Mouse (Mus musculus): Measurements from ENCODE around the gene Ddx19b. TPM values are rescaled to one million over a fixed set of nuclear protein-coding genes. Genes with fewer than 3 reads are reported as not detected.
A peak's percentile ranks its signal among the peaks of the same experiment; 100 is the strongest.
"Not testable (repeated sequence)": the region's sequence is repeated elsewhere in the genome, so short reads cannot be mapped to it uniquely, and the experiment has no call there.

The Ddx19b gene
- polyA plus RNA-seq, 1 experiment from 2014 or later = 7.4 TPM

GRCm38 (mm10) chr8:111026609-111027008 is 4.9 kb downstream of the Ddx19b start:
- not testable (repeated sequence) for H3K36me3 ChIP-seq (ENCODE audit: control insufficient read depth, insufficient read depth, low read length); ATAC-seq; H3K4me1 ChIP-seq (ENCODE audit: control insufficient read depth, insufficient read depth, low read length); H3K9ac ChIP-seq (ENCODE audit: low read depth, low read length); H3K4me3 ChIP-seq (ENCODE audit: low read length); H3K9me3 ChIP-seq (ENCODE audit: control insufficient read depth, low read length); H3K27ac ChIP-seq (ENCODE audit: low read length); H3K4me2 ChIP-seq (ENCODE audit: low read depth, low read length); H3K27me3 ChIP-seq (replicated peaks; ENCODE audit: control insufficient read depth, insufficient read depth, low read length)
- 92% methylated on average over 1 of the region's 2 CpGs for WGBS

GRCm38 (mm10) chr8:111010230-111010991 is 21.1 kb downstream of the Ddx19b start:
- not testable (repeated sequence) for H3K9ac ChIP-seq (ENCODE audit: low read depth, low read length); H3K27ac ChIP-seq (ENCODE audit: low read length); ATAC-seq; H3K9me3 ChIP-seq (ENCODE audit: control insufficient read depth, low read length); H3K36me3 ChIP-seq (ENCODE audit: control insufficient read depth, insufficient read depth, low read length); H3K4me3 ChIP-seq (ENCODE audit: low read length); H3K27me3 ChIP-seq (replicated peaks; ENCODE audit: control insufficient read depth, insufficient read depth, low read length); H3K4me2 ChIP-seq (ENCODE audit: low read depth, low read length); H3K4me1 ChIP-seq (ENCODE audit: control insufficient read depth, insufficient read depth, low read length)
- 80% methylated on average over 6 of the region's 10 CpGs for WGBS

GRCm38 (mm10) chr8:110997547-110998531 is 33.7 kb downstream of the Ddx19b start, which contains the start of gene Ddx19a:
Gene Ddx19a (minus strand): TSS chr8:110997800.
- Histone ChIP-seq H3K9ac (ENCODE audit: low read depth, low read length) (peak within 1 kb of the TSS; percentile 83), H3K27ac (ENCODE audit: low read length) (peak within 1 kb of the TSS; percentile 78), H3K9me3 (ENCODE audit: control insufficient read depth, low read length) (no peaks in the 10 kb centered on the region), H3K36me3 (ENCODE audit: control insufficient read depth, insufficient read depth, low read length) (no peaks in the 10 kb centered on the region; the same call in 1 of the 2 replicates), H3K27me3 (replicated peaks; ENCODE audit: control insufficient read depth, insufficient read depth, low read length) (no peaks in the 10 kb centered on the region), H3K4me3 (ENCODE audit: low read length) (peak within 1 kb of the TSS; percentile 83), H3K4me2 (ENCODE audit: low read depth, low read length) (peak within 1 kb of the TSS; percentile 56), H3K4me1 (ENCODE audit: control insufficient read depth, insufficient read depth, low read length) (peaks cover 3% of the 10 kb centered on the region; the same call in 1 of the 2 replicates)
- ATAC-seq = peak; percentile 98
- 3% methylated on average over 58 of the region's 58 CpGs for WGBS

GRCm38 (mm10) chr8:110996641-110997430 is 34.7 kb downstream of the Ddx19b start:
- peak overlapping the region; percentile 78 for H3K27ac ChIP-seq (ENCODE audit: low read length)
- peak; percentile 10 for ATAC-seq
- peak overlapping the region; percentile 56 for H3K4me2 ChIP-seq (ENCODE audit: low read depth, low read length)
- peak overlapping the region; percentile 83 for H3K9ac ChIP-seq (ENCODE audit: low read depth, low read length)
- H3K36me3 ChIP-seq (ENCODE audit: control insufficient read depth, insufficient read depth, low read length) = no peaks in the 10 kb centered on the region; the same call in 1 of the 2 replicates
- peak overlapping the region; percentile 83 for H3K4me3 ChIP-seq (ENCODE audit: low read length)
- no peaks in the 10 kb centered on the region for H3K27me3 ChIP-seq (replicated peaks; ENCODE audit: control insufficient read depth, insufficient read depth, low read length)
- no peaks in the 10 kb centered on the region for H3K9me3 ChIP-seq (ENCODE audit: control insufficient read depth, low read length)
- 33% methylated on average over 16 of the region's 16 CpGs for WGBS
- H3K4me1 ChIP-seq (ENCODE audit: control insufficient read depth, insufficient read depth, low read length) = peaks cover 3% of the 10 kb centered on the region; the same call in 1 of the 2 replicates

- Histone ChIP-seq H3K9ac (ENCODE audit: low read depth, low read length) (no peak overlapping the region), H3K4me3 (ENCODE audit: low read length) (no peak overlapping the region), H3K9me3 (ENCODE audit: control insufficient read depth, low read length) (no peaks in the 10 kb centered on the region), H3K27me3 (replicated peaks; ENCODE audit: control insufficient read depth, insufficient read depth, low read length) (no peaks in the 10 kb centered on the region), H3K4me1 (ENCODE audit: control insufficient read depth, insufficient read depth, low read length) (peaks cover 8% of the 10 kb centered on the region; the same call in 1 of the 2 replicates), H3K36me3 (ENCODE audit: control insufficient read depth, insufficient read depth, low read length) (peaks cover 15% of the 10 kb centered on the region), H3K27ac (ENCODE audit: low read length) (no peak overlapping the region), H3K4me2 (ENCODE audit: low read depth, low read length) (no peak overlapping the region)
- ATAC-seq = no peak
- WGBS = 90% methylated on average over 9 of the region's 9 CpGs
Observed at GRCm38 (mm10) chr8:110990017-110990416, 41.5 kb downstream of the Ddx19b start.

GRCm38 (mm10) chr8:110987805-110988744 is 43.5 kb downstream of the Ddx19b start:
- Histone ChIP-seq H3K9ac (ENCODE audit: low read depth, low read length) (no peak overlapping the region), H3K9me3 (ENCODE audit: control insufficient read depth, low read length) (no peaks in the 10 kb centered on the region), H3K4me3 (ENCODE audit: low read length) (no peak overlapping the region), H3K27ac (ENCODE audit: low read length) (peak overlapping the region; percentile 66), H3K4me2 (ENCODE audit: low read depth, low read length) (no peak overlapping the region), H3K4me1 (ENCODE audit: control insufficient read depth, insufficient read depth, low read length) (peaks cover 8% of the 10 kb centered on the region; the same call in 1 of the 2 replicates), H3K27me3 (replicated peaks; ENCODE audit: control insufficient read depth, insufficient read depth, low read length) (no peaks in the 10 kb centered on the region), H3K36me3 (ENCODE audit: control insufficient read depth, insufficient read depth, low read length) (peaks cover 28% of the 10 kb centered on the region)
- ATAC-seq = peak; percentile 97
- 68% methylated on average over 8 of the region's 8 CpGs for WGBS

- 82% methylated on average over 2 of the region's 2 CpGs for WGBS
- Histone ChIP-seq H3K27ac (ENCODE audit: low read length) (no peak overlapping the region), H3K36me3 (ENCODE audit: control insufficient read depth, insufficient read depth, low read length) (peaks cover 30% of the 10 kb centered on the region; the same call in 1 of the 2 replicates), H3K9me3 (ENCODE audit: control insufficient read depth, low read length) (no peaks in the 10 kb centered on the region), H3K4me3 (ENCODE audit: low read length) (no peak overlapping the region), H3K4me1 (ENCODE audit: control insufficient read depth, insufficient read depth, low read length) (no peaks in the 10 kb centered on the region), H3K4me2 (ENCODE audit: low read depth, low read length) (no peak overlapping the region), H3K9ac (ENCODE audit: low read depth, low read length) (no peak overlapping the region), H3K27me3 (replicated peaks; ENCODE audit: control insufficient read depth, insufficient read depth, low read length) (no peaks in the 10 kb centered on the region)
- ATAC-seq = no peak
Observed at GRCm38 (mm10) chr8:110981304-110981703, 50.2 kb downstream of the Ddx19b start.

GRCm38 (mm10) chr8:110977987-110978386 is 53.6 kb downstream of the Ddx19b start:
- not testable (repeated sequence) for H3K9me3 ChIP-seq (ENCODE audit: control insufficient read depth, low read length); ATAC-seq; H3K4me2 ChIP-seq (ENCODE audit: low read depth, low read length); H3K27ac ChIP-seq (ENCODE audit: low read length); H3K27me3 ChIP-seq (replicated peaks; ENCODE audit: control insufficient read depth, insufficient read depth, low read length); H3K9ac ChIP-seq (ENCODE audit: low read depth, low read length); H3K4me3 ChIP-seq (ENCODE audit: low read length); H3K4me1 ChIP-seq (ENCODE audit: control insufficient read depth, insufficient read depth, low read length)
- 78% methylated on average over 2 of the region's 2 CpGs for WGBS
- H3K36me3 ChIP-seq (ENCODE audit: control insufficient read depth, insufficient read depth, low read length) = peaks cover 15% of the 10 kb centered on the region; the same call in 1 of the 2 replicates
